Mouse (Mus musculus) embryo, embryonic 11 days (tissue): ENCODE measurements around the gene Rrp36.

Experiments used
- DNase-seq: peaks from one replicate; pipeline ENCODE4 v3.0.0-alpha.2; 2015

The Rrp36 gene

GRCm38 (mm10) chr17:46673850-46674529 lies at the start of gene Rrp36:
TSS of gene Rrp36 (minus strand) at chr17:46674352.
- peak; percentile 96 for DNase-seq

DNA sequence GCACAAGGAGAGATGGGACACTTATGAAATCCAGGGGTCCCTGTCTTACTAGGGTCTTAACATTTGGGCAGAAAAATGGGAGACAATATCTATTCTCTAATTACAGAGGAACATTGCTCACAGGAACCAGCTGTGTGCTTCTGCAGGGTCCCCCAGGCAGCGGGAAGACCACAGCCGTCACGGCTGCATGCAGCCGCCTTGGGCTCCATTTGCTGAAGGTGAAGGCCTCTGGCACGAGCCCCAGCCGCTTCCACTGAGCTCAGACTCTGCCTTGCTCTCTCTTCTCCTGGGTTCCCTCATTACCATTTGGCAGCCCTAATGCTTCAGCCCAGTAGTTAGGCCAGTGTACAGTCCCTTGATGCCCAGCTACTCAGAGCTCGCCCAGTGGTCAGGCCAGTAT lies 46.9 kb upstream of the Rrp36 start:
- DNase-seq, result no peak

DNA sequence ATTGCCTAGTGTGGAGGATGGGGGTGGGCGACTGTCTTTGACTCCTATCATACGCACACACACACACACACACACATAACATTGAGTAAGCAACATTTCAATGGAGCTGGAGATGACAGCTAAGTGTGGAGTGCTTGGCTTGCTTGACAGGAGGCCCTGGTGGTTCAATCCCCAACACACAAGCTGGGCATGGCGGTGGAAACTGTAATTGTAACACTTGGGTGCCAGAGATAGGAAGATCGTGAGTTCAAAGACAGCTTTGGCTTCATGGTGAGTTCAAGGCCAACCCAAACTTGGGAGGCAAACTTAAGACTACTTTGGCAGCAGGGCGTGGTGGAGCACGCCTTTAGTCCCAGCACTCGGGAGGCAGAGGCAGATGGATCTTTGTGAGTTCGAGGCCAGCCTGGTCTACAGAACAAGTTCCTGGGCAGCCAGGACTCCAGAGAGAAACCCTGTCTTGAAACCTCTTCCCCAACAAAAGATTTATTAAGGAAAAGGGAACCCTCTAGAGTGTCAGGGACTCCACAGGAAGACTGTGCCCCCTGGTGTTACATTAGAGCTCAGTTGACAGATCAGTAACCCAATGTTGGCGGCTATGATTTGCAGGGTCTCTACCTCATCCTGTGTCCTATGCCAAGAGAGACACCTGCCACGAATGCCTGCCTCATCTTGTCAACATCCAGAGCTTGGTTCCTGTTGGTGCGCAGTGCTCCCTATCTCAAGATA lies 40.8 kb upstream of the Rrp36 start:
- no peak for DNase-seq

DNA sequence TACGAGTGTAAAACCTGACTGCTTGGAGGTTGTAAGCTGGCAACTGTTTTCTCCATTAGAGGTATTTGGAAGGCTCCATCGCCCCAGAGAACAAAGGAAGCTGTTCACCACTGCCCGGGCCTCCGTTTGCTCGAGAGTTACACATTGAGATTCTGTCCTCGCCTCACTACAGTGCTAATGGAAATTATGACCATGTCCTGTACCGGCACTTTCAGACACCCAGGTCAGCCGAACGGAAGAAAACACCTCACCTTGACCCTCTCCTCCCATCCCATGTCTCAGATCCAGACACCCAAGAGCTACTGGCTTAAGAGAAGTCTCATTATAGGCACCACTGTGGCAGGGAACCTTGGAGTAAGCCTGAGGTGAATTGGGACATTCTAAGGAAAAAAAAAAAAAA lies 39.7 kb upstream of the Rrp36 start:
- no peak for DNase-seq

DNA sequence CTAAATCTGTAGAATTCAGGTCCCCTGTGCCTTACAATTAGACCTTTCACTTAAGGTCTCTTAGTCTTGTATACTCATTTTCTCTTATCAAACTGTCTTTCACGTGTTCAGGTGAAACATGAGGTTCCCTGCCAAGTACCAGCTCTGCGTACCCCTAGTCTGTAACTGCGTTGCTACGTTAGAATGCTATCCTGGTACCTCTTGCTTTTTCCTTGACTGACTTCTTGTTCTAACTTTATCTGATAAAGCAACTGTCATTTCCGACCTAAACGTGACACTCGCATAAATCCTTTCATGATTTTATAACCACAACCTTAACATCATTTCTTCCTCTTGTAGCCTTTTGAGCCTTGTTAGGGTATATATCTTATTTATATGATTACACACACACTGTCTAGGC lies 38.3 kb upstream of the Rrp36 start:
- DNase-seq, result no peak

- DNase-seq, result no peak
Observed at GRCm38 (mm10) chr17:46711612-46712271, 37.6 kb upstream of the Rrp36 start.

DNA sequence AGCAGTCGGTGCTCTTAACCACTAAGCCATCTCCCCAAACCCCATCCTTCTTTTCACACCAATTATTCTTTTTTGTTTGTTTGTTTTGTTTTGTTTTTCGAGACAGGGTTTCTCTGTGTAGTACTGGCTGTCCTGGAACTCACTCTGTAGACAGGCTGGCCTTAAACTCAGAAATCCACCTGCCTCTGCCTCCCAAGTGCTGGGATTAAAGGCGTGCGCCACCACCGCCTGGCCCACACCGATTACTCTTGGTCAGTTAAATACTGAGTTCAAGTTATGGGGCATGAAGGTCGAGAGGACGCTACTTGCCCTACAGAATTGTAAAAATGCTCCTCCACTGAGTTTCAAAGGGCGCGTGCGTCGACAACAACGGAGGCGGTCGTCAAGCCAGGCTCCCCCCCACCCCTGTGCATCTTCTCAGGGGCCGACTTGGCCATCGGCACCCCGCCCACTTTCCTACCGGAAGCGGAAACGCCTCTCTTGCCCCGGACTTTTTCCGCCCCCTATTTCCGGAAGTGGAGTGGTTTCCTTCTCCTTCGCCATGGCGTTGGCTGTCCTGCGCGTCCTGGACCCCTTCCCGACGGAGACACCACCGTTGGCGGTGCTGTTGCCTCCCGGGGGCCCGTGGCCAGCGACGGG lies 36.9 kb upstream of the Rrp36 start, which contains the start of gene Pex6:
Gene Pex6, plus strand, starts transcription at position 505 of the 639 bp plus-strand sequence.
- peak; percentile 97 for DNase-seq

- no peak for DNase-seq
Observed at GRCm38 (mm10) chr17:46706375-46707089, 32.4 kb upstream of the Rrp36 start.

GRCm38 (mm10) chr17:46704887-46705835 lies 31.0 kb upstream of the Rrp36 start, which contains the start of gene Ppp2r5d:
TSS of gene Ppp2r5d (minus strand) at chr17:46705111.
- DNase-seq, result peak; percentile 99

DNA sequence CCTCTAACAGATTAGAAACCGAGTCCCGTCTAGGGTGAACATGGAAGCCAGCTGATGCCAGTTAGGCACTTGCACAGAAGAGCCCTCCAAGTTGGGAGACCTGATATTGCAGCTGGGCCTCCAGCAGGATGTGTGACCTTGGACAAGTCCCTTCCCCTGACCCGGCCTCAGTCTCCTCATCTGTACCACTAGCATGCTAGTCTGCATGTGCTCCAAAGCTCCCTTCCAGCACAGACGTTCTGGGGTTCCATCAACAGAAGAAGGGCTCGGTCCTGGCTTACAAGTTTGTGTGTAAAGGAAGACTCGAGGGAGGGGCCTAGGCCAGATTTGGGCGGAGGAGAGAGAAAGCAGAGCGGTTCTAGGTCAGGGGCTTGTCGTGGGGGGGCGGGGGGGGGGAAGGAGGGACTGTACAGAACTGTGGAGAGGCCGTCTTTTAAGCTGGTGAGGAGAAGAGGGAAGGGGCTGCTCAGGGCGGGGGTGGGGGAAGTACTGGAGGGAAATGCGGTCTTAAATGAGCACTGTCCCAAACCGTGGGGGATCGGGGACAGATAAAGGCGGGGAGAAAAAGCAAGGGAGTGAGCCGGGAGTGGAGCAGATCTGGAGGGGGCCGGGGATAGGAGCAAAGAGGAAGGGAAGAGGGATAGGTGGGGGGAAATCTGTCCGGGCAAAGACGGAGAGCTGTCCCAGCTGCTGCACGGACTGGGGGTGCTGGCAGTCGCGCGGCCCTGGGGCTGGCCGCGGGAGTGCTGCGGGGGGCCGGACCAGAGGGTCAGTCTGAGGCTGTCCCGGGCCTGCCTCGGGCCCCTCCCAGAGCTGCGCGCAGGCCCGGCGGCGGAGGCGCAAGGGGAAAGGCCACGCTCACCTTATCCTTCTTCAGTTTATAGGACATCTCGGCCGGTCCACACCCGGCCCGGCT lies 30.1 kb upstream of the Rrp36 start:
- DNase-seq, result peak; percentile 34

GRCm38 (mm10) chr17:46702506-46702905 lies 28.4 kb upstream of the Rrp36 start:
- DNase-seq, result no peak

GRCm38 (mm10) chr17:46702100-46702499 lies 27.9 kb upstream of the Rrp36 start:
- DNase-seq, result no peak

DNA sequence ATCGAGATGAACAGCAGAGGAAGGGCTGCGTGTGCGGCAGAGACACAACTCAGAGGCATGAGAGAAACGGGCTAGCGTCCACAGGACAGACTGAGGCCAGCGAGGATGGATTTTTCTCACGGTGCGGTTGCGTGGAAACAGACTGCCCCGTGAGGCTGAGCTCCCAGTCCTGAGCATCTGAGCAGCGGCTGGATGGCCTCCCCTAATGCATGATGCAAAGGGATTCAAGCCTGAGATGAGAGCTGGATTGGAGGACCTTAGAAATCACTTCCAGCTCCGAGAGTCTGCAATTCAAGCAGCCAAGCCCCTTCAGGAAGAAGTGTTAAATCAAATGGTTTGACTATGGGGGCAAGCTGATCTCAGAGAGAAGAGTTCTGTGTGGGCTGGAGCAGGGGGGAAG lies 27.3 kb upstream of the Rrp36 start:
- no peak for DNase-seq

DNA sequence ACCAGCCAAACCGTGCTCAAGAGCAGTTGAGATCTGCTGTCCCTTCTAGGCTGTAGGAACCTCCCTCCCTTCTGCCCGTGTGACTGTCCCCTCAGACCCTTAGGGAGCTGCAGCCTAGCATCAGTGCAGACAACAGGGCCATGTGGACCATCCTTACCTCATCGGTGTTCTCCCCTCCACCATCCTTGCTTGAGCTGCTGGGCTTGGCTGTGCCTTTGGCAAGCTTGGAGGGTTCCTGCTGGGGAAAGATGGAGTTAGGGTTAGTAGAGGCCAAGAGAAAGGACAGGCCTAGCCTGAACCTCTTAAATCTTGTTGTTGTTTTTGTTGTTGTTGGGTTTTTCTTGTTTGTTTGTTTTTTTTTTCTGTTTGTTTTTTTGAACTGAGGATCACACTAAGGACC lies 25.8 kb upstream of the Rrp36 start:
- no peak for DNase-seq

- no peak for DNase-seq
Observed at GRCm38 (mm10) chr17:46699245-46699644, 25.1 kb upstream of the Rrp36 start.

- DNase-seq, result no peak
Observed at GRCm38 (mm10) chr17:46698515-46698914, 24.4 kb upstream of the Rrp36 start.

DNA sequence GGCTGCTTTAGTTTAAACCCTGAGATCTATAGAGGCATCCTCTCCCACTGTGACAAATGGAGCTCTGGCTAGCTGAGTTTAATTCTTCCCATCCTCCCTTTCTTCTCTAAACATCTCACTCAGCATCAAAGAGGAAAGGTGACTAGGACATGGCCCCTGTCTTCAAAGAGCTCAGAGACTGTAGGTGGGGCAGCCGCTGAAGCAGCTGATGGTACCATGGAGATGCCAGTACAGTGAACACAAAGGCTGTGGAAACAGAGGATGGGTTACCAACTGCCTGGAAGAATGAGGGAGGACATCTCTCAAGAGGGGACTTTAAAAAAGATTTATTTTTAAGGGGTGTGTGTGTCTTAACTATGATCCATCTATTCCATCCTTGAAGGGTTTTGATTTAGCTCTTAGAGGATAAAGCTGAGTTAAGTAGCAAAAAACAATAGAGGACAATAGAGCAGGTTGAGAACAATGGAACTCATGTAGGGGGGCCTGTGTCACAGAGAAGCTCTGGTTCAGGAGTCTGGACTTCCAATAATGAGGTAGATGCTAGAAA lies 20.4 kb upstream of the Rrp36 start:
- no peak for DNase-seq

GRCm38 (mm10) chr17:46691390-46691789 lies 17.2 kb upstream of the Rrp36 start:
- DNase-seq, result no peak

- DNase-seq, result no peak
Observed at GRCm38 (mm10) chr17:46690665-46691064, 16.5 kb upstream of the Rrp36 start.

DNA sequence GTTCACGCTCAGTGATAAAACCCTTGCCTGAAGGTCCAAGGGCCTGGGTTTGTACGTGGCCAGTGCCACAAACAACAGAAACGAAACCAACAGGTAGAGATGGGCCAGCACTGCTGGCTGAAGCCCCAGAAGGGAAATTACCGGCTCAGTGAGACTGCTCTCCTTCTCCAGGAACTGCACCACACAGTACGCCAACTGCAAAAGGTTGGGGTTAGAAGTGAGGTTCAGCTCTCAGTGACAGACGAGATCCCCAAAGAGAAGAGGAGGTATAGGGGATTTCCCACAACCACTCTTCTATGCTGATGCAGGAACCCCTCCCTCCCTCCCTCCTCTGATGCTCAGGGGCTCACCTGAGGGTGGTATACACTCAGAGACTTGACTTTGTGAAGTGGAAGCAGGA lies 11.8 kb upstream of the Rrp36 start:
- DNase-seq, result no peak
